In the genomic region with DNA sequence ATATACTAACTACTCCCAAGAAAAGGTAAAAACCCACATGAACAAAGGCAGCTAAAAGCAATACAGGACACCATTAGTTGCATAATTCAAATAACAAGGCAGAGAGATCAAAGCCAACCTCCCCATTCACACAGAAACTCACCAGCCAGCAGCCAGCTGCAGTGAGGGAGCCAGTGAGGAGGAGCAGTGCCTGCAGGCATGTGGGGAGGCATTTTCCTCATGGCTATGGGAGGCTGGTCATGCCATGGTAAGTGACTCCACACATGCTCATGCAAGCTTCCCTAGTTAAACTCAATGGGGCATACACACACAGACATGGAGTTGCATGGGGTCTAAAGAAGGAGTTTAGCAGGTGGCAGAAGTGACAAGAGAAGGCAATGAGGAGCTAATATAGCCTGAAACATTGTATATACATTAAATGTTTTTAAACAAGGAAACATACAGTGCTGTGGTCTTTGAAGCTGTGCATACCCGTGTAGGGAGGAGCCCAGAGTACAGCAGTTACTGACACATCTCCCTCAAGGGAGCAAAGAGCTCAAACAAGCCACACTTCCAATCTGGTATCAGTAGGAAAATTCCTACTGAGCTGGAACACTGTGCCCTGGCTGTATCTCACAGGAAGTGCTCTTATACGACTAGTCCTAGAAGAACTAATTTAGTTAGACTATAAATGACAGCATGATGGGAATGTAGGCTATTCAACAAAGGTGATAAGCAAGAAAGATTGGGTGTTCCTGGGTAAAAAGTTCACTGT, we compare ENCODE assay signal across 27 mouse cellular contexts.
DNase-seq lines count a peak whose midpoint lies in the region; ATAC-seq and TF ChIP-seq lines count a peak whose summit lies in the region.
"Had no signal": no experiment of that assay in that cellular context is flagged by ENCODE, and none has a peak within 500 bp of the region (broad histone marks: within the 10 kb centered on the region; RNA-seq: fewer than 3 reads in every experiment).

No protein-coding gene starts in this region.

- H3K27ac ChIP-seq in intestine, embryonic 15.5 days = no peak overlapping the region
- H3K27ac ChIP-seq in intestine, embryonic 16.5 days (ENCODE audit: low read length) = no peak overlapping the region
- no peak overlapping the region for H3K27ac ChIP-seq in neural tube, embryonic 14.5 days (ENCODE audit: low read depth, low read length)
- H3K27ac ChIP-seq in heart, postnatal 0 days (ENCODE audit: low read depth) = peak overlapping the region; percentile 61
- H3K27ac ChIP-seq: embryonic facial prominence, embryonic 12.5 days; hindbrain, embryonic 14.5 days; kidney, postnatal 0 days; layer of hippocampus, adult 2 months; limb, embryonic 10.5 days; liver, embryonic 15.5 days; midbrain, embryonic 10.5 days had no signal

- H3K36me3 ChIP-seq in intestine, embryonic 15.5 days = no peaks in the 10 kb centered on the region
- H3K36me3 ChIP-seq in intestine, embryonic 16.5 days (ENCODE audit: control insufficient read depth, insufficient read depth, low read length) = peaks cover 6% of the 10 kb centered on the region; the same call in 1 of the 2 replicates
- H3K36me3 ChIP-seq in neural tube, embryonic 14.5 days (ENCODE audit: control insufficient read depth, insufficient read depth, low read length) = no peaks in the 10 kb centered on the region; the same call in 1 of the 2 replicates
- H3K36me3 ChIP-seq in heart, postnatal 0 days (replicated peaks; ENCODE audit: control insufficient read depth, insufficient read depth, low read length) = peaks cover 44% of the 10 kb centered on the region

- H3K9ac ChIP-seq in intestine, embryonic 15.5 days = no peak overlapping the region
- H3K9ac ChIP-seq in intestine, embryonic 16.5 days (ENCODE audit: low read depth, low read length) = no peak overlapping the region
- H3K9ac ChIP-seq in neural tube, embryonic 14.5 days (replicated peaks; ENCODE audit: low read depth, low read length) = no peak overlapping the region
- no peak overlapping the region for H3K9ac ChIP-seq in heart, postnatal 0 days (replicated peaks; ENCODE audit: low read depth, low read length)
- H3K9ac ChIP-seq: embryonic facial prominence, embryonic 12.5 days; forebrain, postnatal 0 days; hindbrain, embryonic 14.5 days; liver, embryonic 15.5 days had no signal

- no peak for DNase-seq in neural tube, embryonic 10.5 days (ENCODE audit: extremely low spot score, low spot score)
- DNase-seq in heart, postnatal 0 days (ENCODE audit: low spot score) = peak; percentile 51
- DNase-seq in thymus, postnatal 36 days = no peak
- DNase-seq: adrenal gland, adult 8-10 months; cerebellum, adult 18-20 months; cerebellum, postnatal 25 days; forebrain, postnatal 0 days; gastrocnemius, postnatal 25 days; liver; lung, postnatal 4 days; right cerebral cortex, postnatal 14 days; spleen, adult 18-20 months had no signal

- H3K4me3 ChIP-seq in intestine, embryonic 15.5 days (replicated peaks) = no peak overlapping the region
- no peak overlapping the region for H3K4me3 ChIP-seq in intestine, embryonic 16.5 days (ENCODE audit: low read length)
- no peak overlapping the region for H3K4me3 ChIP-seq in neural tube, embryonic 14.5 days (ENCODE audit: low read depth, low read length)
- no peak overlapping the region for H3K4me3 ChIP-seq in heart, postnatal 0 days (ENCODE audit: low read depth, low read length)
- H3K4me3 ChIP-seq: embryonic facial prominence, embryonic 12.5 days; layer of hippocampus, adult 2 months; limb, embryonic 10.5 days; liver, embryonic 15.5 days; midbrain, embryonic 10.5 days; myocyte had no signal

- ATAC-seq in intestine, embryonic 15.5 days = peak; percentile 34; the same call in 1 of the 2 replicates
- ATAC-seq in intestine, embryonic 16.5 days = no peak
- peak; percentile 48; the same call in 1 of the 2 replicates for ATAC-seq in neural tube, embryonic 14.5 days (ENCODE audit: low read depth)
- ATAC-seq in heart, postnatal 0 days (ENCODE audit: insufficient read depth, low read depth) = peak; percentile 77
- no peak for ATAC-seq in frontal cortex, adult (ENCODE audit: low TSS enrichment)
- ATAC-seq: activated CD4-positive, CD25-positive, alpha-beta regulatory T cell, adult 4 months; forebrain, postnatal 0 days; inflammation-experienced regulatory T-cells, adult 6 months; midbrain, embryonic 16.5 days had no signal

- no peak for TF ChIP-seq EP300 in heart, postnatal 0 days (IDR thresholded peaks at IDR 0.05; ENCODE audit: low read depth)

- no peak overlapping the region for H3K4me2 ChIP-seq in intestine, embryonic 15.5 days (replicated peaks)
- no peak overlapping the region for H3K4me2 ChIP-seq in intestine, embryonic 16.5 days (ENCODE audit: low read depth, low read length)
- no peak overlapping the region for H3K4me2 ChIP-seq in neural tube, embryonic 14.5 days (ENCODE audit: low read depth, low read length)
- no peak overlapping the region for H3K4me2 ChIP-seq in heart, postnatal 0 days (ENCODE audit: low read depth, low read length)
- H3K4me2 ChIP-seq: embryonic facial prominence, embryonic 12.5 days; hindbrain, embryonic 14.5 days; liver, embryonic 15.5 days had no signal

- no peaks in the 10 kb centered on the region for H3K4me1 ChIP-seq in intestine, embryonic 15.5 days (replicated peaks)
- H3K4me1 ChIP-seq in intestine, embryonic 16.5 days (ENCODE audit: control insufficient read depth, insufficient read depth, low read length) = no peaks in the 10 kb centered on the region
- H3K4me1 ChIP-seq in neural tube, embryonic 14.5 days (ENCODE audit: control insufficient read depth, insufficient read depth, low read length) = no peaks in the 10 kb centered on the region
- H3K4me1 ChIP-seq in heart, postnatal 0 days (ENCODE audit: control insufficient read depth, insufficient read depth) = peaks cover 17% of the 10 kb centered on the region
- H3K4me1 ChIP-seq: embryonic facial prominence, embryonic 12.5 days; limb, embryonic 10.5 days; liver, embryonic 15.5 days; midbrain, embryonic 10.5 days had no signal

- WGBS in intestine, embryonic 15.5 days = 48% methylated on average over 2 of the region's 2 CpGs
- 47% methylated on average over 2 of the region's 2 CpGs for WGBS in intestine, embryonic 16.5 days
- WGBS in neural tube, embryonic 14.5 days = 49% methylated on average over 2 of the region's 2 CpGs
- WGBS in heart, postnatal 0 days = 13% methylated on average over 2 of the region's 2 CpGs

- no peaks in the 10 kb centered on the region for H3K27me3 ChIP-seq in intestine, embryonic 15.5 days (replicated peaks)
- no peaks in the 10 kb centered on the region for H3K27me3 ChIP-seq in intestine, embryonic 16.5 days (replicated peaks; ENCODE audit: control insufficient read depth, insufficient read depth, low read length)
- no peaks in the 10 kb centered on the region for H3K27me3 ChIP-seq in neural tube, embryonic 14.5 days (ENCODE audit: control insufficient read depth, insufficient read depth, low read length)
- no peaks in the 10 kb centered on the region for H3K27me3 ChIP-seq in heart, postnatal 0 days (ENCODE audit: control insufficient read depth, insufficient read depth, low read length)
- H3K27me3 ChIP-seq: embryonic facial prominence, embryonic 12.5 days; liver, embryonic 15.5 days had no signal

- TF ChIP-seq CTCF in heart, postnatal 0 days (IDR thresholded peaks at IDR 0.05; ENCODE audit: low read depth) = no peak

- H3K9me3 ChIP-seq in intestine, embryonic 15.5 days = no peaks in the 10 kb centered on the region
- H3K9me3 ChIP-seq in intestine, embryonic 16.5 days (ENCODE audit: control insufficient read depth, low read length) = no peaks in the 10 kb centered on the region
- H3K9me3 ChIP-seq in neural tube, embryonic 14.5 days (ENCODE audit: control insufficient read depth, low read length) = no peaks in the 10 kb centered on the region
- no peaks in the 10 kb centered on the region for H3K9me3 ChIP-seq in heart, postnatal 0 days (replicated peaks; ENCODE audit: control insufficient read depth, low read length)
- H3K9me3 ChIP-seq: embryonic facial prominence, embryonic 12.5 days; limb, embryonic 10.5 days; liver, embryonic 15.5 days; midbrain, embryonic 10.5 days had no signal

Comparison
In these comparisons a context has a peak if more than half of its experiments do, and no peak if none do; other contexts are left out.
1. ATAC-seq: peak in intestine, embryonic 15.5 days (single experiment), neural tube, embryonic 14.5 days (single experiment) and heart, postnatal 0 days (single experiment); none in intestine, embryonic 16.5 days (single experiment) and frontal cortex, adult (single experiment).